Mouse (Mus musculus) heart, postnatal 0 days (tissue): ENCODE results near the gene Nodal.

Experiments used
- CTCF ChIP-seq: IDR thresholded peaks from 2 replicates; pipeline ENCODE4 v1.5.1; 2016; ENCODE audit warnings: antibody characterized with exemption, control low read depth, low read depth
- EP300 ChIP-seq: IDR thresholded peaks from 2 replicates; pipeline ENCODE4 v1.6.1; 2016; ENCODE audit warnings: antibody characterized with exemption, low read depth

- no peak for TF ChIP-seq CTCF
- TF ChIP-seq EP300 = no peak
Measured at GRCm38 (mm10) chr10:61427951-61428350, 10.2 kb downstream of the Nodal start.
